Mouse (Mus musculus) cortical plate, adult 2 months (tissue): ENCODE measurements around the gene Stab2.

ENCODE experiments used
- CTCF ChIP-seq: fragments of 200-500 bp; IDR thresholded peaks from 2 replicates; pipeline ENCODE4 v1.5.1; 2011; ENCODE audit warnings: mild to moderate bottlenecking, control low read depth, low read length; ENCODE audit not compliant: insufficient read depth; ENCODE audit errors: extremely low read depth
- POLR2A ChIP-seq: fragments of 200-500 bp; IDR thresholded peaks from 2 replicates; pipeline ENCODE4 v1.6.1; 2011; ENCODE audit warnings: mild to moderate bottlenecking, low read length, control low read depth; ENCODE audit not compliant: insufficient read depth; ENCODE audit errors: extremely low read depth

GRCm38 (mm10) chr10:86952696-86953095 lies 55.1 kb downstream of the Stab2 start:
- TF ChIP-seq CTCF (no peak), POLR2A (no peak)
